Mouse (Mus musculus) 3134 (cell line): Measurements from ENCODE around the gene Jun.

Experiments
- DNase-seq: peaks from one replicate; pipeline ENCODE4 v3.0.0-alpha.2; 2011; ENCODE audit warnings: low spot score; ENCODE audit not compliant: insufficient read length; ENCODE audit errors: extremely low read depth

Jun gene

GRCm38 (mm10) chr4:95075591-95076002 lies 23.6 kb upstream of the Jun start:
- no peak for DNase-seq

- DNase-seq = no peak
These were observed 22.3 kb upstream of the Jun start for GRCm38 (mm10) chr4:95074319-95074718.

DNA sequence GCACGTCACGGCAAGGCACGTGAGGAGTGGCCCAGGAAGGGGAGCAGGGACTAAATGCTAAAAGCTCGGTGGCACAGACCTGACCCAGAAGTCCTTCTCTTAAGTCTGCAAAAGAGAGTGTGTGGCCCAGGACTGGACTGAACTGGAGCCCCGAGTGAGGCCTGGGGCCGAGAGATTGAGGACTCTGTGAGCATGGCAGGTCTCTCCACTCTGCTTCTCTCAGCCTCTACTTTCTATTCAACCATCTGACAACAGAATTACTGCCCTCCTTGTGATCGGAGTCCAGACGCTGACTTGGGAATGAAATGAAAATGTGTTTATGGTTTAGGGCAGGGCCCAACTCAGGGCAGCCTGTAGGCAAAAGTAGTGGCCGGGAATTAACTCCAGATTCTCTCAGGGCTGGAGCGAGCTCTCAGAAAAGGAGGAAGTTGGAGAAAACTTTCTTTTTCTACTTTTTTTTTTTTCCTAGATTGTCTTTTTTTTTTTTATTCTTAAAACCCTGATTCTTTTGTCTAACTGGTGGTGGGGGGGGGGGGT lies 21.3 kb upstream of the Jun start:
- no peak for DNase-seq

DNA sequence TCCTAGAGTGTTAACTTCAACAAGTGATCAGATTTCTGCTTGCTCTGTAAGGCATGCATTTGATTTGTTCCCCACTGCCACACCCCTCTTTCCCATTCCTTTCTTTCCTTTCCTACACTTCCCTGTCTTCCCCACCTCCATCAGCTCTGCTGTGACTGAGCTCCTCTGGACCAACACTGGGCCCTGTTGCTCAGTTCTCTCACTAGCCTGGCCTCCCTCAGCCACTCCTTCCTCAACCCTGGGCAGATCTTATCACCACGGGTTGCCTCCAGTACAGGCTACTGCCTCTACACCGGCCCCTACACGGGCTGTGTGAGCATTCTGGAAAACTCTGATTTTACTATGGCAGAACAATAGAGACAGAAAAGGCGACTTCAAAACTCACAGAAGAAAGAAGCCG lies 18.4 kb upstream of the Jun start:
- DNase-seq = no peak

DNA sequence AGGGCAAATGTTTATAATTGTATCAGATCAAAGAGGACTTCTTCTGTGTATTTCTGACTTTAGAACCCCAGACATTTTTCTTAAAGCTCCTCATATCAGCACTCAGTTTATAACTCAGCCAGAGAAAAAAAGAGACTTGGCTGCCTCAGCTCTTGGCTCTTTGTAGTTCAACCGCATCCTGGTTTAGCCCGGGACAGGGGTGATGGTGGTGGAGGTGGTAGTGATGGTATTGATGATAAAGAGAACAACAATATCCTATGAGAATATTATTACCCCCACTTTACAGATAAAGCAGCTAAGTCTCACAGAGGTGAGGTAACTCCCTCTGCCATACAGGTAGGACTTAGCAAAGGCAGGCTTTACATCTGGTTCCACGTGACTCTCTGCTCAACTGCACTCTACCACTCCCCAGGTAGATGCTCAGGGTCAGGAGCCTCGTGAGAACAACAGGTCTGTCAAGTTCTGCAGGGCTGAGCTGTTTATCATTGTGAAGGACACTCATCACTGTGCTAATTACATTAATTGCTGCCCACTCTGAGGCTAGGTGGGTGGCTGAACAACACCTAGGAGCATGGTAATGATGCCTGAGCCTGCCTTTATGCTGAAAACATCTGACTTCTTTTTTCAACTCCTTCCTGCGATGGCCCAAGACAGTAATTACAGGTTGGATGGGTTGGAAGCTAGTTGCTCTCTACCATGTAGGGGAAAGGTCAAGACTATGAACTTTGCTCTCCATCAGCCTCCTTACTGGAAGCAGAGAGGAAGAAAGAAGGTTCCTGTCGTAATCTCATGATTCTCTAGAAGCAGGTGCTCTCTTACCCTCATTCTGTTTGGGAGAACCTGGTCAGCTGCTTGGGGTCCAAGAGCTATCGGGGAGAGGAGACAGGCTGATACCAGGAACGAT lies 16.3 kb upstream of the Jun start:
- DNase-seq = no peak

DNA sequence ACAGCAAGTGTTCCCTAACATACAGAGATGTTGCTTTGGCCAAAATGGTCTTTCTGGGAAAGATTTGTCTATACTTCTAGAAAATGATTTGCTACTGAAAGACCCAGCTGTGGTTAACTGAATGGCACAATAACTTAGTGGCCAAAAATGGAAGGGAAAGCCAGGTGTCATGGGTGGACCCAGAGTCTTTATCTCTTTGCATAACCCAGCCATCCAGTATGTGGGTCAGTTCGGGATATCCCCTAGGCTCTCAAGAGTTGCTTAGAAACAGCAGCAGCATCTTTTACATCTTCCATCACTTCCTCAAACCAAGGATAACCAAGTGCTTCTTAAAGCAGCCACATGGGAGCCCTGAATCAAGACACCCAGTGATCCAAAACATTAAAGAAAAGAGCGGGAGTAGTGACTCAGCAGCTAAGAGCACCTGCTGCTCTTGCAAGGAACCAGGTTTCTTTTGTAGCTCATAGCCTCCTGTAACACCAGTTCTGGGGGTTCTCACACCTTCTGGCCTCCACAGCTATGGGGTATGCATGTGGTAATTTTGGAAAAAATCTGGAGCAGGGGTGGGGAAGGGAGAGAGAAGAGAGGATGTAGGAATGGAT lies 11.7 kb upstream of the Jun start:
- DNase-seq = no peak

- no peak for DNase-seq
These were observed 10.9 kb upstream of the Jun start for GRCm38 (mm10) chr4:95062873-95063272.

DNA sequence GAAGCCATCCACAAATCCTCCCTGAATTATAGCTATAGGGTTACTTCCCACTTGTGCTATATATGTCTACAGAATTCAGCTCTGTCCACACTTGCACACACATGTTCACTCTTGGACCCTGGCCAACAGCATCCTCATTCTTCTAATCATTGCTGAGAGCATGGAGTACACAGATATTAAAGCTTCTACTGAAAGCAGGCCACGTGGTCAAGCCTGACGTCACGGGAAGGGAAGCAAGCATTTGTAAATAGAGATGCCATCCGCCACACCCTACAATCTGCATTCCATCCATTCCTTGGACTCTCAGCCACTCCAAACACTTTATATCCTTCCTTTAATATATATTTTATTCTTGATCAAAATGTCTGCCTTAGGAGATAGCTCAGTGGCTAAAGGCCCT lies 5.2 kb upstream of the Jun start:
- DNase-seq = no peak

- DNase-seq = no peak
These were observed 3.3 kb upstream of the Jun start for GRCm38 (mm10) chr4:95055276-95055675.

- DNase-seq = no peak
These were observed 2.3 kb upstream of the Jun start for GRCm38 (mm10) chr4:95054336-95054735.

DNA sequence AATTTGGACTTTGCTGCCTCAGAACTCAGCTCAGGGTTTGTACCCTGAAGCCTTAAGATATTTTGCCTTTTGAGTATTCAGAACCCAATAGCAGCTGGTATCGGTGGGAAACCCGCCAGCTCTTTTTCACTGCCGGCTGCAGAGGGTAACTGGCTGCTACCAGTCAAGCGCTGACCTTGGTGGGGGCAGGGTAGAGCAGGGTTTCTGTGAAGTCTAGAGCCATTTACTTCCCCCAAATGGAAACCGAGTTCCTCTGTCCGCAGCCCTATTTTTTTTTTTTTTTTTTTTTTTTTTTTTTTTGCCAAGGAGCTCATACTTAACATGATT lies 1.7 kb upstream of the Jun start:
- no peak for DNase-seq

DNA sequence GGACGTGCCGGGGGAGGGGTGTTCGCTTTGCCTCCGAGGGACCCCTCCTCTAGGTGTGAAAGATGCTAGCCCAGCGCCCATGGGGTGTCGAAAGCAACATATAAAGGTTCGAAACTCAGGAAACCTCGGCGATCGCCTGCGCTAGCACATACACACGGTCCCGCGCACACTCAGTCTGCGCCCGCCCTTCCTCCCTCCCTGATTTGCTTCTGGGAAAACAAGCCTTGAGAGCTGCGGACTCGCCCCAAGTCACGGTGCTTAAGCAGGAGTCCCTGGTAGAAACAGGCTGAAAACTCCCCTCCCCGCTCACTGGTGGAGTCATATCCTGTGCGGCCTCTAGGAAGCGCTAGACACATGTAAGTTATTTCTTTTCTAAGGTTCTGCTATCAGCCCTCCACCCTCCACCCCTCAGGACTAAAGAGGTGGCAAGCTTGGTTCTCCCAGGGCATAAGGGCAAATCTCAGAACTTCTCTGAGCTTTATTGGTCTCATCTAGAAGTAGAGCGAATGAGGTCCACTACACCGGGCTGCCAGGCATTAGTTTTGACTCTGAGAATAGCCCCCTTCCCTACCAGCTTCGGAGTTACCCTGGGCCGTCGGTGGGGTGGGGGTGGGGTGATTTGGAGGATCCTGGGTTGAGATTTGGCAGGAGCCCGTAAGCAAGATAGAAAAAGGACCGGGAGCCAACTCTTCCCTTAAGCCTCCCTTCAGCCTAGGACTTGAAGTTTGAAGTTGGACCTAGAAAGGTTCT lies 1.2 kb upstream of the Jun start:
- DNase-seq = peak; percentile 87

- no peak for DNase-seq
These were observed 631 bp downstream of the Jun start for GRCm38 (mm10) chr4:95051311-95051871.

- peak; percentile 79 for DNase-seq
These were observed 1.3 kb downstream of the Jun start for GRCm38 (mm10) chr4:95050518-95051278.

DNA sequence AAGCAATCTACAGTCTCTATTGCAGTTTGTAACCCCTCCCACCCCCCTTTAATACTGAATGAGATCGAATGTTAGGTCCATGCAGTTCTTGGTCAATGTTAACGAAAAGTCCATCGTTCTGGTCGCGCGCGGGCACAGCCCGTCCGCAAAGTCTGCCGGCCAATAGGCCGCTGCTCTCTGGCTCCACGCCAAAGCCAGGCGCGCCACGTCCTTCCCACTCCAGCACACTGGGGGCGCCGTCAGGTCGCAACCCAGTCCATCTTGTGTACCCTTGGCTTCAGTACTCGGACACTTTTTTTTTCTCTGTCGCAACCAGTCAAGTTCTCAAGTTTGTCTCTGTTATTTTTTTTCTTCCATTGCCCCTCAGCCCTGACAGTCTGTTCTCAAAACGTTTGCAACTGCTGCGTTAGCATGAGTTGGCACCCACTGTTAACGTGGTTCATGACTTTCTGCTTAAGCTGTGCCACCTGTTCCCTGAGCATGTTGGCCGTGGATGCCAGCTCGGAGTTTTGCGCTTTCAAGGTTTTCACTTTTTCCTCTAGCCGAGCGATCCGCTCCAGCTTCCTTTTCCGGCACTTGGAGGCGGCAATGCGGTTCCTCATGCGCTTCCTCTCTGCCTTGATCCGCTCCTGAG lies 2.0 kb downstream of the Jun start:
- DNase-seq = peak; percentile 86

DNA sequence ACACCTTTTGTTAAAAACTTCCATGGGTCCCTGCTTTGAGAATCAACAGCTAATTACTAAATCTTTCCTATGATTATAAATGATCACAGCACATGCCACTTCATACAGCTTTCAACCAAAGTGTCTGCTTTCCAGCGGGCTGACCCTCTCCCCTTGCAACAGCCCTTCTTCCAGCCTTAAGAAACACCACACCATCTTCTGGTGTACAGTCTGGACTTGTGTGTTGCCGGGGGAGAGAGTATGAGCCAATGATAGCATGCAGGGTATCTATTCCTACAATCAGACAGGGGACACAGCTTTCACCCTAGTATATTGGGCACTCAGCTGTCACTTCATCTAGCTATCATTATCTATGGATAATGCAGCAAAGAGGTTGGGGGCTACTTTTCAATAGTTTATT lies 2.9 kb downstream of the Jun start:
- DNase-seq = no peak

- DNase-seq = peak; percentile 18
These were observed 3.3 kb downstream of the Jun start for GRCm38 (mm10) chr4:95048731-95049100.

DNA sequence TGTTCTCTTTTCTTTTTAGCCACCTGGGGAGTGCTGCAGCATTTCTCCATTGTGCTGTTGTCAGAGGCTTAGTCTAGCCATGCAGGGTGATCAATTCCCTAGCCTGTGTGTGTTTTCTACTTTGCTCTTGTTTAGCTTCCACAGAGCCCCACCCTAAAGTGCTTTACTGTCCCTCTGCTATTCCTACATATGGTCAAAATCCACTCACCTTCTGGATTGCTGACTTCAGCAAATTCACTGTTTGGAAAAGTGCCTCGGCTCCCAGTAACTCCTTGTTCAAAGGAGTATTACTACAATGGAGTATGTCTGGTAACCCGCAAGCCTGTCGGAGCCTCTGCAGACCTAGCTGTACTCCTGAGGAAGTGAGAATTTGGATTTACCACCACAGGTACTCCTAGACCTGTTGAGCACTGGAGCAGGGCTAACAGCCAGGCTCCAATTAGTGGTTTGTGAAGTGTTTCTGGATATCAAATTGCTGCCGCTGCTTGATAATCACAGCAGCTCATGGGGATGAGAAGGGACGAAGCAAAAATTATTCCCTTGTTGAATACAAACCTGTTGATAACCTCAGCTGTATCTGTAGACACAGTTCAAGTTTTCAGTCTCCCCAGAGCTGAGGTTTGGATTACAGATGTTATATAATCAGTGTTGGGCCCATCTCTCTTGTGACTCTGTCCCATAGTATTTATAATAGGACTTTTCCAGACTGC lies 3.8 kb downstream of the Jun start:
- DNase-seq = peak; percentile 28

- no peak for DNase-seq
These were observed 6.9 kb downstream of the Jun start for GRCm38 (mm10) chr4:95045133-95045532.
